Mouse (Mus musculus) CD4-positive naive resting alpha-beta T cell, adult 76 days (primary cell): Measurements from ENCODE around the gene Cox7a2. TPM values are rescaled to one million over a fixed set of nuclear protein-coding genes. Genes with fewer than 3 reads are reported as not detected.

ENCODE experiments used
- total RNA-seq: library from RNA; stranded (reverse); gene quantifications from one replicate; pipeline ENCODE4 v1.2.4, GENCODE M21; 2023

Cox7a2 gene
- total RNA-seq, result 103 TPM

GRCm38 (mm10) chr9:79759385-79760005, at the start of gene Cox7a2:
Gene Cox7a2 (minus strand): TSS chr9:79759878.

GRCm38 (mm10) chr9:79792841-79793835, 33.5 kb upstream of the Cox7a2 start, which contains the start of gene Tmem30a:
Gene Tmem30a (minus strand): TSS chr9:79793507.

DNA sequence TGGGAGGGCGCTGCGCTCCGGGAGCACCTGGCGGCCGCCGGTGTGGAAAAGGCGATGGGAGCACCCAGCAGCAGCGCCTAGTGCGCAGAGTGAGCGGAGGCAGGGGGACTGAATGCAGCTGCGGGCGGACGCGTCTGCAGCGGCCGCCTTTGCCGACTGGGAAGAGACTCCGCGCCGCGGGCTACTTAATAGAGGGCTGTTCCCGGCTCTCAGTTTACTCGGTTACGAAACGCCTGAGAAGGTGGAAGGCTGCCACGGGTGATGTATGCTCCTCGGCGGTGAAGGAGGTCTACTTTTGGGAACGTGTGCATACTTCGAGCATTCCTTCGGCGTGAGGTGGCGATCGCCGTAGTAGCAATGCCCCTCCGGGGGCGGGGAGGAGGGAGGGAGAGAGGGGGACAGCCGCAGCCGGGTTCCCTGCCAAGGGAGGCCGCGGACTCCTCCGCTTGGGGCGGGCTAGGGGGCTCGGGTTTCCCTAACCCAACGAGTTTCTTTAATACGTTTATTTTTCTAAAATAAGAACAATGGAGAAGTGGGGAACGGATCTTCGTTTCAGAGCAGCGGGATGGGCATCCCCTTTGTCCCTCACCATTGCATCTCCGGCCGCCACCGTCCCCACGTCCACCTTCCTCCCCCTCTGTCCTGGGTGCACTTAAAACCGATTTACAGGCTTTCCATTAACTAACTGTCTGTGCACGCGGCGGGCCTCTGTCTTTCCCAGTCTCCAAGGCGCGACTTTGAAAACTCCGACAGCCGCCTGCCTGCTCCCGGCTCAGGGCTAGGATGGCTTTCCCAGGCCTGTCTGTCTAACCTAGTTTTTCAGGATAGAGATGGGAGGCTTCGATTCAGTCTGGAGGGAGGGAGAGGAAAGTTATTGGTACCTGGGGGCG, 41.0 kb downstream of the Cox7a2 start, which contains the start of gene Col12a1:
Gene Col12a1, minus strand, starts transcription at position 351 of the 890 bp plus-strand sequence.

Other genes with a start within 250 kb of the Cox7a2 start
- 0.06 TPM for gene Col12a1, start 41.0 kb downstream of the Cox7a2 start, total RNA-seq
- gene Tmem30a, start 33.6 kb upstream of the Cox7a2 start, total RNA-seq, result 104 TPM